Mouse (Mus musculus) heart, embryonic 12.5 days (tissue): Measurements from ENCODE around the gene Cltc. TPM values are rescaled to one million over a fixed set of nuclear protein-coding genes. Genes with fewer than 3 reads are reported as not detected.
"Not testable (repeated sequence)": the region's sequence is repeated elsewhere in the genome, so short reads cannot be mapped to it uniquely, and the experiment has no call there.

Experiments
- ATAC-seq: fragments of 200-750 bp; cut with Nextera tagmentation; 2 replicates; pipeline ENCODE4 v1.8.0; 2017; ENCODE audit warnings: moderate TSS enrichment, moderate library complexity; ENCODE audit not compliant: insufficient number of reproducible peaks, low FRiP score
- H3K27ac ChIP-seq: fragments of 300-500 bp; sonication (generic); 2 replicates; pipeline ENCODE4 v1.5.1; 2016; ENCODE audit warnings: mild to moderate bottlenecking, moderate library complexity; ENCODE audit not compliant: poor library complexity, severe bottlenecking
- H3K27me3 ChIP-seq: fragments of 300-500 bp; sonication (generic); replicated peaks from 2 replicates; pipeline ENCODE4 v1.6.1; 2016; ENCODE audit warnings: mild to moderate bottlenecking, moderate library complexity
- H3K36me3 ChIP-seq: fragments of 300-500 bp; sonication (generic); 2 replicates; pipeline ENCODE4 v1.6.1; 2016; ENCODE audit warnings: mild to moderate bottlenecking, moderate library complexity
- H3K4me1 ChIP-seq: fragments of 300-500 bp; sonication (generic); replicated peaks from 2 replicates; pipeline ENCODE4 v1.6.1; 2016; ENCODE audit warnings: mild to moderate bottlenecking
- H3K4me2 ChIP-seq: fragments of 300-500 bp; sonication (generic); 2 replicates; pipeline ENCODE4 v1.6.1; 2016; ENCODE audit warnings: mild to moderate bottlenecking, moderate library complexity
- H3K4me3 ChIP-seq: fragments of 300-500 bp; sonication (generic); 2 replicates; pipeline ENCODE4 v1.5.1; 2016; ENCODE audit warnings: mild to moderate bottlenecking
- H3K9ac ChIP-seq: fragments of 300-500 bp; sonication (generic); 2 replicates; pipeline ENCODE4 v1.6.1; 2016; ENCODE audit warnings: mild to moderate bottlenecking, moderate library complexity
- H3K9me3 ChIP-seq: fragments of 300-500 bp; sonication (generic); replicated peaks from 2 replicates; pipeline ENCODE4 v1.6.1; 2016; ENCODE audit warnings: mild to moderate bottlenecking, moderate library complexity
- WGBS: fragments of 180-500 bp; shearing (Covaris S2); methylation state at CpG from one replicate; pipeline ENCODE4 v1.1.7; 2016; 5-methylcytosine and 5-hydroxymethylcytosine counted together
- polyA plus RNA-seq: library from polyadenylated mRNA; unstranded; fragments of >200 nt; fragmentation: Nextera tagmentation; extraction: Ambion mirVana; gene quantifications from 2 replicates; pipeline ENCODE4 v1.2.1, GENCODE M21; 2016

Cltc gene
- 194 and 206 TPM in 2 replicates for polyA plus RNA-seq

DNA sequence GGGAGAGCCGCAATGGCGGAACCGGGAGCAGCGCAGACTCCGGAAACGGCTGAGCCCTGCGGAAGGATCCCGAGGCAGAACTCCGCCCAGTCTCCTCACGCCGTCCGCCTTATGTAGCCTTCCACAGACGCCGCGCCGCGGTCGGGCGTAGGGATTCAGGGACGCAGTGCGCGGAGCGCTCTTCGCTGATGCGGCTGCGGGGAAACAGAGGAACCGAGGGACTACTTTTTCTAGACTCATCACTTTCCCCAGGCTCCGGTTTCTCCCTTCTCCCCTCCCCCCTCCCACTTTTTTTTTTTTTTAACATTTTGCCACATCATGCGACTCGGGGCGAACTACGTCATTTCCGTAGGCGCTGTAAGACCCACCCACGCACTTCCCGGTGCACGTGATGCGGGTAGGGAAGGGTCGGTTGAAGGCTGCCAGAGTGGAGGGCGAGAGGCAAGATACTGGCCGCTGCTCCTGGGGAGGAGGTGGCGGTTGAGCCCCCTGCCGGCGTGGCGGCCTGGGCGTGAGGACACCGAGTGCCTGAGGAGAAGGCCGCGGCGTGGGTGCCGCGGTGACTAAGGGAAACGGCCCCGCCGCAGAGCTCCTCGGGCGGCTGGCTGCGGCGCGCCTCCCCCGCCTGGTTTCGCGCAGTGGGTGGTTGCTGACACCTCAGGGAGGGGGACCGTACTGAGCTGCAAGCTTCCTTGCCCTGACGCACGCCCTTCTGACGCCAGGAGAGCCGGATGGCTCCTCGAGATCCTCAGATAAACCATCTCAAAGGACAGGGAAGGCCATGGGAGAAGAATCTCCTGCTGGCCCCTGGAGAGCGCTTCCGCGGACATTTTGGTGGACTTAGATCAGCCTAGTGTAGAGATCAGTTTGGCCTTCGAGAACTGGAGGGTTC, at the start of gene Cltc:
TSS of gene Cltc (minus strand) at position 86 of the 892 bp plus-strand sequence.
- peaks cover 5% of the 10 kb centered on the region for H3K36me3 ChIP-seq
- H3K9me3 ChIP-seq: no peaks in the 10 kb centered on the region
- H3K27me3 ChIP-seq: no peaks in the 10 kb centered on the region
- under 1% methylated on average over 73 of the region's 73 CpGs for WGBS
- H3K4me2 ChIP-seq: peak within 1 kb of the TSS; percentile 79
- peak within 1 kb of the TSS; percentile 100 for H3K9ac ChIP-seq
- peak; percentile 92 for ATAC-seq
- peak within 1 kb of the TSS; percentile 98 for H3K4me3 ChIP-seq
- H3K27ac ChIP-seq: peak within 1 kb of the TSS; percentile 100
- H3K4me1 ChIP-seq: peaks cover 20% of the 10 kb centered on the region

DNA sequence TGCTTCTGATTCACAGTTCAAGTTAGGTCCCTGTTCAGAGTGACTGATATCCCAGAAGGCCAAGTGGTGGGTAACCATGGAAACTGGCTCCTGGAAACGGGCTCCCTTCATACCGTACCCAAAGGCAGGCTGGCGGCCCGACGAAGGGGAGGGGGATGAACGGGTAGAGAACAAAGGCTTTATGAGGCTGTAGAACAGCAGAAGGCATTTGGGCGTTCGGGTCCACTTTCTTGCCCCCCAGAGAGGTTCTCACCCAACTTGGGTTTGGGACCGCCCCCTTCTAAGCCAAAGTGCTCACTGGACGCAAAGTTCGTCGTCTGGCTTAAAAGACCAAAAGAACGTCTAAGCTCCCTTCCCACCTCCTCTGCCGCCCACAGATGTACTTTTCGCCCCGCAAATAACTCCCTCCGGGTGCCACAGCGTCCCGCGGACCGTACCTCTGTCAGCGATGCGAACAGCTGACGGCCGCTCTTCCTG, 49.7 kb upstream of the Cltc start:
- Histone ChIP-seq H3K36me3 (peaks cover 24% of the 10 kb centered on the region), H3K4me3 (peak overlapping the region; percentile 94), H3K4me1 (peaks cover 6% of the 10 kb centered on the region; the same call in 1 of the 2 replicates), H3K4me2 (peak overlapping the region; percentile 83), H3K9me3 (no peaks in the 10 kb centered on the region), H3K27ac (peak overlapping the region; percentile 48; the same call in 1 of the 2 replicates), H3K9ac (peak overlapping the region; percentile 76), H3K27me3 (no peaks in the 10 kb centered on the region)
- WGBS: under 1% methylated on average over 25 of the region's 25 CpGs
- peak; percentile 77 for ATAC-seq

DNA sequence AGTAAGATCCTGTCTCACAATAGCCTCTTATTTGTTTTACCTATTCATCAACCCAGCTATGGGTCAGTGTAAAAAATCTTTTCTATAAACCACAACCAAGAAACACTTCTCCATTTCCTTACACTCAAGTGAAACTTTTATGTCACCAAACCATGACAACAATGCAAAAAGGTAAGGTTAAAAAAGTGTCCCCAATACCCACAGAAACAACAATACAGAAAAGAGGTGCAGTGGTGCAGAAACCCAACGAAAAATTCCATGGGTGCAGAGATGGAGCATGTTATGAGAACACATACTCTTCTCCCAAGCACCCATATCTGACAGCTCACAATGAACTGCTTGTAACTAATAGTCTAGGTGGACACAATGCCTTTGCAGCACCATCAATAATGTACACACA, 36.8 kb upstream of the Cltc start:
- 70% methylated on average over 1 of the region's 1 CpGs for WGBS
- no peak overlapping the region for H3K4me3 ChIP-seq
- H3K9me3 ChIP-seq: no peaks in the 10 kb centered on the region
- H3K27me3 ChIP-seq: no peaks in the 10 kb centered on the region
- no peak for ATAC-seq
- no peak overlapping the region for H3K9ac ChIP-seq
- H3K36me3 ChIP-seq: peaks cover 44% of the 10 kb centered on the region
- no peaks in the 10 kb centered on the region for H3K4me1 ChIP-seq
- no peak overlapping the region for H3K4me2 ChIP-seq
- H3K27ac ChIP-seq: no peak overlapping the region

DNA sequence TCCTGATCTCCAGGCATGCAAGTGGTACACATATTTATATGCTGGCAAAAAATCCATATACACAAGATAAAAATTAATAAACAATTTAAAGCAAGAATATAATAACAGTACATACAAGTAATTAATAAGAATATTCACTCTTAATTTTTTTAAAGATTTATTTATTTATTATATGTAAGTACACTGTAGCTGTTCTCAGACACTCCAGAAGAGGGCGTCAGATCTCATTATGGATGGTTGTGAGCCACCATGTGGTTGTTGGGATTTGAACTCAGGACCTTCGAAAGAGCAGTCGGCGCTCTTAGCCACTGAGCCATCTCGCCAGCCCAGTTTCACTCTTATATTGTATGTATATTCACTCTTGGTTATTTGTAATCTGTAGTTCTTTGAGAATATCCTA, 30.1 kb upstream of the Cltc start:
- H3K9me3 ChIP-seq, ATAC-seq, H3K27me3 ChIP-seq, H3K27ac ChIP-seq, H3K4me2 ChIP-seq, H3K4me3 ChIP-seq, H3K4me1 ChIP-seq, H3K9ac ChIP-seq: not testable (repeated sequence)
- peaks cover 50% of the 10 kb centered on the region for H3K36me3 ChIP-seq
- 88% methylated on average over 5 of the region's 5 CpGs for WGBS

DNA sequence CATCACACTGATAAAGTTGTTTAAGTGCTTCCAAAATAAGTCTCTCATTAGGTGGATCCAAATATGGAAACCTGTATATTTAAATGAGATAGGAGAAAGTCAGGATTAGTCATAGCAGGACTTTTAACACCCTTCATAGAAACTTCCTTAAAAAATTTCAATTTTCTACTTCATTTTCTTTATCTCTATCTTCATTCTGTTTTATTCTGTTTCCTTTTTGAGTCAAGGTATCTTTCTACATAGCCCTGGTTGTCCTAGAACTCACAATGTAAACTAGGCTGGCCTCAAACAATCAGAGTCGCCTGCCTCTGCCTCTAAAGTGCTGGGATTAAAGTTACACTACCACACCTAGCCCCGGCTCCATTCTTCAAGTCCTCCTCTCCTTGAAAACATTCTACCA, 28.4 kb upstream of the Cltc start:
- no peak overlapping the region for H3K27ac ChIP-seq
- H3K9me3 ChIP-seq: no peaks in the 10 kb centered on the region
- no peak for ATAC-seq
- no peaks in the 10 kb centered on the region for H3K4me1 ChIP-seq
- no peaks in the 10 kb centered on the region for H3K27me3 ChIP-seq
- no peak overlapping the region for H3K9ac ChIP-seq
- WGBS: 90% methylated on average over 2 of the region's 2 CpGs
- peaks cover 56% of the 10 kb centered on the region for H3K36me3 ChIP-seq
- no peak overlapping the region for H3K4me2 ChIP-seq
- H3K4me3 ChIP-seq: no peak overlapping the region

DNA sequence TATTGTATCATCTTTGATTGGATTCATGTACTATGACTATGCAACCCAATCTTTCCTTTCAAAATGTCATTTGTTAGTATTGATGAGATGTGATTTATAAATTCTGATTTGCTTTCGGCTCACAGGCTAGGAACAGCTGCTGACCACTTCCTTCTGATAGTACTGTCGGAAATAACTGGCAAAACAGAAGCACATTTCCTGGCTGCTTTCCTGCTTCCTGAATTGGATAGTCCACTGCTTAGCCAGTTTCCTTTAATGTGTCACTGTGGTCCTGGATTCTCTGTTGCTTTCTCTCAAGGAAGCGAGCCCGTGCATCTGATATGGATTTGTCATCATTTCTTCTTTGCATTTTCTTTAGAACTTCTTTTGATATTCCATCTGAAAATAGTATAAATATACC, 12.5 kb upstream of the Cltc start:
- ATAC-seq: no peak
- no peaks in the 10 kb centered on the region for H3K4me1 ChIP-seq
- H3K9ac ChIP-seq: no peak overlapping the region
- H3K27me3 ChIP-seq: no peaks in the 10 kb centered on the region
- 55% methylated on average over 4 of the region's 4 CpGs for WGBS
- H3K9me3 ChIP-seq: no peaks in the 10 kb centered on the region
- H3K4me2 ChIP-seq: no peak overlapping the region
- peaks cover 17% of the 10 kb centered on the region for H3K36me3 ChIP-seq
- H3K4me3 ChIP-seq: no peak overlapping the region
- H3K27ac ChIP-seq: no peak overlapping the region

DNA sequence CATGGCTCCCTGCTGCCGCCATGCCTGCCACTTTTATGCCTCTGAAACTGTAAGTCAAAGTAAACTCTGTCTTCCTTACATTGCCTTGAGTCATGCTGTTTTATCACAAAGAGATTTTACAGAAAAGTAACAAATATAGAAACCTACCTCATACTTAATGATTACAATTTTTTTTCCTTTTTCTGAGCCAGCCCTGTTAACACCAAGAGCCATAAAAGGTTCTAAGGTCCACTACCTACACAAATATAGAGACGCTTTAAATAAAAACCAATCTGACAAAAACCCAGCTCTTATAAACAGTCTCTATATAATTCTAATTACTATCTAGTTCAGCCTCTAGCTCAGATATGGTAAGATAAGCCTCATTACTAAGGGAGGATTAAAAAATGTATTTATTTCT, 7.1 kb upstream of the Cltc start:
- Histone ChIP-seq H3K4me1 (no peaks in the 10 kb centered on the region), H3K27me3 (no peaks in the 10 kb centered on the region), H3K36me3 (peaks cover 3% of the 10 kb centered on the region; the same call in 1 of the 2 replicates), H3K4me3 (no peak overlapping the region), H3K9me3 (no peaks in the 10 kb centered on the region; the same call in 1 of the 2 replicates), H3K4me2 (no peak overlapping the region), H3K9ac (no peak overlapping the region), H3K27ac (no peak overlapping the region)
- ATAC-seq: no peak
- 79% methylated on average over 2 of the region's 2 CpGs for WGBS

DNA sequence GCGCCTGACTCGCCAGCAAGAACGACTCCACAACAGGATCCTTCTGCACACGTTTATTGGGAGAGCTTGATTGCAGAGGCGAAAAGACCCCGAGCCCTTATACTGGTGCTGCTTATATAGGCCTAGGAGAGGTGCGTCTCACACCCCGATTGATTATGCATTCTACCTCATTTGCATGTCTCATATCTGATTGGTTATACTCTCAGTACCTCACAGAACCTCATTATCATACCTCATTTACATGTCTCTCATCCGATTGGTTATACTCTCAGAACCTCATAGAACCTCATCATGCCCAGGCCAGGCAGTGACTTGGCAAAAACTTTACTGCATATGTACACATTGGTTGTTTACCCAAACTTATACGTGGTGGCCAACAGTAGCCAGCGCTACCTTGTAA, 5.8 kb upstream of the Cltc start:
- H3K4me2 ChIP-seq, H3K36me3 ChIP-seq, H3K9me3 ChIP-seq, H3K4me1 ChIP-seq, ATAC-seq, H3K27ac ChIP-seq, H3K4me3 ChIP-seq, H3K27me3 ChIP-seq, H3K9ac ChIP-seq: not testable (repeated sequence)
- WGBS: 93% methylated on average over 11 of the region's 11 CpGs

DNA sequence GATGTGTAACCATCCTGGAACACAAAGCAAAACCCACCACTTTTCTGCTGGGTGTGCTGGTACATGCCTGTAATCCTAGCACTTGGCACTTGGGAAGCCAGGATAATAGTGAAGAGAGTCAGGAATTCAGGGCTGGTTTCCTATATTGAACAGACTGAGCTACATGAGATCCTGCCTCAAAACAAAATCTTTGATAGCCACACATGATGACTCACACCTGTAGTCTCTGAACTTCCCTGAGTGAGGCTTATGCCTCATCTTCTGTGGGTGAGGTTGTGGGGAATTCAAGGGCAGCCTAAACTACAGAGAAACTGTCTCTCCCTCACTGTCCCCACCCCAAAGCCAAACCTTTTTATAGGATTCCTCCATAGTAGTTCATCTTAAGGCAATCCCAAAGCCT, 3.0 kb upstream of the Cltc start:
- no peaks in the 10 kb centered on the region for H3K27me3 ChIP-seq

DNA sequence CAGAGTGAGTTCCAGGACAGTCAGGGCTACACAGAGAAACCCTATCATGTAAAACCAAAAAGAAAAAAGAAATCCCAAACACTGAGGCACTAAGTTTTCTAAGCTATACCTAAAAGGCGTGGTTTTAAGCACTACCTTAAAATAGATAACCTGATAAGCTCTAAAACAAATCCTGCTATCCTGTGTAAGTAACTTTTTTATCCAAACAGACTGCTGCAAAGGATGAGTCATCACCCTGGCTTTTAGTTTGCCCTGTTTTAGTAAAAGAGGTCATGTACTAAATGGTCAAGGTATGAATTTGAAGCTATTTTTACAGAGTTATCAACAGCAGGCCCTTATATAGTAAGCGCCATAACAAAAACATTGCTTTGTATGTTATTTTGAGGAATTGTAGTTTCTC, 2.5 kb upstream of the Cltc start:
- Histone ChIP-seq H3K27me3 (no peaks in the 10 kb centered on the region), H3K4me3 (no peak overlapping the region), H3K4me1 (peaks cover 6% of the 10 kb centered on the region), H3K9me3 (no peaks in the 10 kb centered on the region; the same call in 1 of the 2 replicates), H3K9ac (no peak overlapping the region), H3K4me2 (no peak overlapping the region), H3K36me3 (no peaks in the 10 kb centered on the region), H3K27ac (no peak overlapping the region)
- 84% methylated on average over 2 of the region's 2 CpGs for WGBS
- ATAC-seq: no peak

More for the DNA sequence above, 3.0 kb upstream of the Cltc start:
- H3K9ac ChIP-seq: no peak overlapping the region
- H3K27ac ChIP-seq: no peak overlapping the region
- peaks cover 5% of the 10 kb centered on the region for H3K4me1 ChIP-seq
- no peak overlapping the region for H3K4me2 ChIP-seq
- H3K36me3 ChIP-seq: no peaks in the 10 kb centered on the region
- no peak for ATAC-seq
- H3K4me3 ChIP-seq: no peak overlapping the region
- H3K9me3 ChIP-seq: no peaks in the 10 kb centered on the region; the same call in 1 of the 2 replicates

DNA sequence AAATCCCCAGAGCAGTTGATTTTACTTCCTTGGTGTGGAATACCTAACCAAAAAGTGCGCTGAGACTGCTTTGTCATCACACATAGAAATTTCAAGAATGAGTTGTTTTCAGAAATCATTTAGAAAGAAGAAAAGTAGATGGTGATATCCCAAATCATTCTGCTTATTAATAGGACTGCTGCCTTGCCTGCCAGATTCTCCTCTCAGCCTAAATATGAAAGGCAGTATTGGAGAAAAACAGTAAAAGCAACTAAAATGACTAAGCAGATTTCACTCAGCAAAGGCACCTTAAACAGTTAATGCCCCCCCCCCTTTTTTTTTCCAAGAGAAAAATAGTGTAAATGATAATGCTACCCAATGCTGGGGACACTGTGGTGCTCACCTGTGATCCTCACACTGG, 1.9 kb upstream of the Cltc start:
- peaks cover 9% of the 10 kb centered on the region for H3K4me1 ChIP-seq
- no peak overlapping the region for H3K4me3 ChIP-seq
- no peaks in the 10 kb centered on the region; the same call in 1 of the 2 replicates for H3K9me3 ChIP-seq
- H3K4me2 ChIP-seq: no peak overlapping the region
- 86% methylated on average over 1 of the region's 1 CpGs for WGBS
- H3K36me3 ChIP-seq: no peaks in the 10 kb centered on the region
- H3K9ac ChIP-seq: no peak overlapping the region
- H3K27me3 ChIP-seq: no peaks in the 10 kb centered on the region
- peak overlapping the region; percentile 38; the same call in 1 of the 2 replicates for H3K27ac ChIP-seq
- ATAC-seq: no peak
